Mouse (Mus musculus): ENCODE data around the gene Fyn. TPM values are rescaled to one million over a fixed set of nuclear protein-coding genes. Genes with fewer than 3 reads are reported as not detected.
A peak's percentile ranks its signal among the peaks of the same experiment; 100 is the strongest.

Fyn gene
- total RNA-seq, 2 experiments from 2014 or later, result 13.3 to 17.8 TPM

- no peak for DNase-seq
- intact Hi-C loops (cut with DNase I; ENCODE audit: low total_unique reads), result no loop called here
Observed at GRCm38 (mm10) chr10:39492146-39492545, 123.5 kb downstream of the Fyn start.

GRCm38 (mm10) chr10:39493007-39493406 is 124.4 kb downstream of the Fyn start:
- DNase-seq, result no peak
- intact Hi-C loops (cut with DNase I; ENCODE audit: low total_unique reads), result no loop called here

- intact Hi-C loops (cut with DNase I; ENCODE audit: low total_unique reads), result no loop called here
- no peak for DNase-seq
Observed at GRCm38 (mm10) chr10:39498641-39499040, 130.0 kb downstream of the Fyn start.

GRCm38 (mm10) chr10:39501571-39501970 is 132.9 kb downstream of the Fyn start:
- no peak for DNase-seq
- intact Hi-C loops (cut with DNase I; ENCODE audit: low total_unique reads), result no loop called here

- intact Hi-C loops (cut with DNase I; ENCODE audit: low total_unique reads), result no loop called here
- DNase-seq, result peak; percentile 76
Observed at GRCm38 (mm10) chr10:39501977-39502706, 133.5 kb downstream of the Fyn start.

- DNase-seq, result no peak
- intact Hi-C loops (cut with DNase I; ENCODE audit: low total_unique reads), result no loop called here
Observed at GRCm38 (mm10) chr10:39503331-39503730, 134.7 kb downstream of the Fyn start.

- no peak for DNase-seq
- intact Hi-C loops (cut with DNase I; ENCODE audit: low total_unique reads), result no loop called here
Observed at GRCm38 (mm10) chr10:39505007-39505406, 136.4 kb downstream of the Fyn start.

GRCm38 (mm10) chr10:39505621-39506020 is 137.0 kb downstream of the Fyn start:
- intact Hi-C loops (cut with DNase I; ENCODE audit: low total_unique reads), result no loop called here
- no peak for DNase-seq

- intact Hi-C loops (cut with DNase I; ENCODE audit: low total_unique reads), result no loop called here
- DNase-seq, result no peak
Observed at GRCm38 (mm10) chr10:39506353-39506752, 137.7 kb downstream of the Fyn start.

- intact Hi-C loops (cut with DNase I; ENCODE audit: low total_unique reads), result no loop called here
- DNase-seq, result peak; percentile 49
Observed at GRCm38 (mm10) chr10:39506831-39507230, 138.2 kb downstream of the Fyn start.

- no peak for DNase-seq
- intact Hi-C loops (cut with DNase I; ENCODE audit: low total_unique reads), result no loop called here
Observed at GRCm38 (mm10) chr10:39508801-39509200, 140.1 kb downstream of the Fyn start.

GRCm38 (mm10) chr10:39509937-39510336 is 141.3 kb downstream of the Fyn start:
- intact Hi-C loops (cut with DNase I; ENCODE audit: low total_unique reads), result no loop called here

GRCm38 (mm10) chr10:39512631-39513314 is 144.1 kb downstream of the Fyn start:
- intact Hi-C loops (cut with DNase I; ENCODE audit: low total_unique reads), result no loop called here
- no peak for DNase-seq

More at GRCm38 (mm10) chr10:39509937-39510336, 141.3 kb downstream of the Fyn start:
- no peak for DNase-seq

- DNase-seq, result no peak
- intact Hi-C loops (cut with DNase I; ENCODE audit: low total_unique reads), result no loop called here
Observed at GRCm38 (mm10) chr10:39514916-39515315, 146.3 kb downstream of the Fyn start.

GRCm38 (mm10) chr10:39516541-39517133 is 148.0 kb downstream of the Fyn start:
- intact Hi-C loops (cut with DNase I; ENCODE audit: low total_unique reads), result no loop called here
- no peak for DNase-seq

GRCm38 (mm10) chr10:39517375-39517774 is 148.7 kb downstream of the Fyn start:
- peak; percentile 61 for DNase-seq
- intact Hi-C loops (cut with DNase I; ENCODE audit: low total_unique reads), result no loop called here

- intact Hi-C loops (cut with DNase I; ENCODE audit: low total_unique reads), result no loop called here
- DNase-seq, result no peak
Observed at GRCm38 (mm10) chr10:39518232-39518631, 149.6 kb downstream of the Fyn start.

GRCm38 (mm10) chr10:39518859-39519258 is 150.2 kb downstream of the Fyn start:
- intact Hi-C loops (cut with DNase I; ENCODE audit: low total_unique reads), result no loop called here
- DNase-seq, result no peak

GRCm38 (mm10) chr10:39520123-39520989 is 151.7 kb downstream of the Fyn start:
- peak; percentile 79 for DNase-seq
- intact Hi-C loops (cut with DNase I; ENCODE audit: low total_unique reads), result loop anchor here (2.0 to 5.0 kb wide), 2 partner anchors 283 to 350 kb away; no protein-coding TSS in a partner anchor

- DNase-seq, result no peak
- intact Hi-C loops (cut with DNase I; ENCODE audit: low total_unique reads), result loop anchor here (2.0 to 5.0 kb wide), 2 partner anchors 284 to 351 kb away; no protein-coding TSS in a partner anchor
Observed at GRCm38 (mm10) chr10:39521327-39521726, 152.7 kb downstream of the Fyn start.
